Mouse (Mus musculus) forebrain, postnatal 0 days (tissue): ENCODE measurements at regions not wholly inside any gene's neighbourhood (a gene's known extent, or its start where the extent isn't known, plus 50 kb on each side); places are given as distances from the start of the nearest gene placed in this dataset.

Experiments
- ATAC-seq: fragments of 200-750 bp; cut with Nextera tagmentation; 2 replicates; pipeline ENCODE4 v1.8.0; 2017; ENCODE audit warnings: mild to moderate bottlenecking, moderate library complexity
- DNase-seq: peaks from one replicate; pipeline ENCODE4 v3.0.0-alpha.2; 2015
- H3K27ac ChIP-seq: fragments of 300-500 bp; sonication (generic); 2 replicates; pipeline ENCODE4 v1.5.1; 2014; ENCODE audit warnings: low read depth, mild to moderate bottlenecking, antibody characterized with exemption, low read length, moderate library complexity, mixed read lengths
- H3K27me3 ChIP-seq: fragments of 300-500 bp; sonication (generic); 2 replicates; pipeline ENCODE4 v1.6.1; 2014; ENCODE audit warnings: mild to moderate bottlenecking, low read length, mixed read lengths; ENCODE audit not compliant: insufficient read depth
- H3K36me3 ChIP-seq: fragments of 300-500 bp; sonication (generic); 2 replicates; pipeline ENCODE4 v1.6.1; 2014; ENCODE audit warnings: mild to moderate bottlenecking, moderate library complexity; ENCODE audit not compliant: insufficient read depth
- H3K4me1 ChIP-seq: fragments of 300-500 bp; sonication (generic); 2 replicates; pipeline ENCODE4 v1.6.1; 2014; ENCODE audit warnings: antibody characterized with exemption; ENCODE audit not compliant: insufficient read depth
- H3K4me2 ChIP-seq: fragments of 300-500 bp; sonication (generic); 2 replicates; pipeline ENCODE4 v1.6.1; 2014; ENCODE audit warnings: low read depth, mild to moderate bottlenecking, moderate library complexity
- H3K4me3 ChIP-seq: fragments of 300-500 bp; sonication (generic); 2 replicates; pipeline ENCODE4 v1.5.1; 2014; ENCODE audit warnings: low read depth, low read length, mixed read lengths
- H3K9ac ChIP-seq: fragments of 300-500 bp; sonication (generic); 2 replicates; pipeline ENCODE4 v1.6.1; 2014; ENCODE audit warnings: mild to moderate bottlenecking
- H3K9me3 ChIP-seq: fragments of 300-500 bp; sonication (generic); 2 replicates; pipeline ENCODE4 v1.6.1; 2016; ENCODE audit warnings: low read length
- CTCF ChIP-seq: sonication (generic); IDR thresholded peaks from 2 replicates; pipeline ENCODE4 v1.5.1; 2016; ENCODE audit warnings: antibody characterized with exemption, control low read depth, low read depth
- WGBS: fragments of 180-500 bp; shearing (Covaris S2); extraction: QIAGEN DNeasy Blood & Tissue Kit; methylation state at CpG from one replicate; pipeline ENCODE4 v1.1.7; 2014; 5-methylcytosine and 5-hydroxymethylcytosine counted together

DNA sequence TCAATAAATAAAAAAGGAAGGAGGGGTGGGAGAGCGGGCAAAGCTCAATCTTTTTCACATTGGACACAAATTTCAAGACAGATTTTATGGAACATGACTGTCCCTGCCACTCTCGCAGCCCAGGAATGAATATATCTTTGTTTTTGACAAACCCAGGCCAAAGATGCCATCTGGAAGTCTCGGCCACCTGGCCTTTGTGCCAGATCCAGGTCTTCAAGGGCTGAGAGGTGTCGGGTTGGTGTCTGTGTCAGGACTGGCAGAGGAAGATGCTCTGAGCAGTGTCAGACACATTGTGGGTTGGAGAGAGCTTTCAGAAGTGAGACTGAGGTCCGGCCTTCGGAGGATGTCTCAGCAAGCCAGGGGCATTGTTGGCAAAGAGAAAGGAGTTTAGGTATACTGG lies 75.3 kb downstream of the Rhob start:
- H3K27ac ChIP-seq = no peak overlapping the region
- H3K9me3 ChIP-seq = no peaks in the 10 kb centered on the region
- WGBS = 88% methylated on average over 6 of the region's 6 CpGs
- DNase-seq = no peak
- no peak for TF ChIP-seq CTCF
- no peaks in the 10 kb centered on the region for H3K27me3 ChIP-seq
- ATAC-seq = no peak
- no peak overlapping the region for H3K4me3 ChIP-seq
- no peak overlapping the region for H3K4me2 ChIP-seq
- H3K9ac ChIP-seq = no peak overlapping the region
- no peaks in the 10 kb centered on the region for H3K36me3 ChIP-seq
- H3K4me1 ChIP-seq = no peaks in the 10 kb centered on the region

DNA sequence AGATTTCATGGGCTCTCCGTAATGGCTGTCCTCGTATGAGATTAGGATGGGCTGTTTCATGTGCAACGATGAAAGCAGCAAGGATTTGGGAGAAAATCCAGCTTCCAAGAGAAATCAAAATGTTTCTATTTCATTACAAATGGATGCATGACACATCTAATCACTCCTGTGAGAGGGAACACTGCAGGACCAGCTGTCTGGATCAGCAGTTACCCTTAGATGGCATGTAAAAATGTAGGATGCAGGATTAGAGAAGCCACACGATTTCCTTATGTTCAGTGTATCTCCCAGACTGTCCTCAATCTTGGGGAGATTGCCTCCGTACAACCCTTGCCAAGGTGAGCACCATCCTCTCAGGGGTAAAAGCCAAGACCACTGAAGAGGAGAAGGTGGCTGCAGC lies 77.1 kb downstream of the Rhob start:
- H3K9me3 ChIP-seq = no peaks in the 10 kb centered on the region
- DNase-seq (no peak), ATAC-seq (no peak; the same call in 1 of the 2 replicates)
- no peaks in the 10 kb centered on the region for H3K4me1 ChIP-seq
- WGBS = 68% methylated on average over 5 of the region's 5 CpGs
- H3K27me3 ChIP-seq = no peaks in the 10 kb centered on the region
- no peak overlapping the region for H3K27ac ChIP-seq
- H3K36me3 ChIP-seq = no peaks in the 10 kb centered on the region
- H3K4me3 ChIP-seq = no peak overlapping the region
- TF ChIP-seq CTCF = no peak
- no peak overlapping the region for H3K4me2 ChIP-seq
- no peak overlapping the region for H3K9ac ChIP-seq

DNA sequence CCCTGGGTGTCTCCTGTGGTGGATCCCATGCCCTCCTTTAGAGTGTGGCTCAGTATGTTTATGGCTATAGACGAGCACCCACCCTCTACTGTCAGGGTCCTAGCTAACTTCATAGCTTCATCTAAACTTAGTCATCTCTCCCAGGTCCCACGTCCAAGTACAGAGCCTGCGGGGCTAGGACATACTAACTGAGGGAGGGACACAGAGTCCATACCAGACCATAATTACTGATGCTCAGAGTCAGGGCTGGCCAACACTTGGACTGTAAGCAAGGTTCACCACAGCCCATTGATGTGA lies 78.6 kb downstream of the Rhob start:
- whole genome bisulfite sequencing = 96% methylated on average over 3 of the region's 3 CpGs

DNA sequence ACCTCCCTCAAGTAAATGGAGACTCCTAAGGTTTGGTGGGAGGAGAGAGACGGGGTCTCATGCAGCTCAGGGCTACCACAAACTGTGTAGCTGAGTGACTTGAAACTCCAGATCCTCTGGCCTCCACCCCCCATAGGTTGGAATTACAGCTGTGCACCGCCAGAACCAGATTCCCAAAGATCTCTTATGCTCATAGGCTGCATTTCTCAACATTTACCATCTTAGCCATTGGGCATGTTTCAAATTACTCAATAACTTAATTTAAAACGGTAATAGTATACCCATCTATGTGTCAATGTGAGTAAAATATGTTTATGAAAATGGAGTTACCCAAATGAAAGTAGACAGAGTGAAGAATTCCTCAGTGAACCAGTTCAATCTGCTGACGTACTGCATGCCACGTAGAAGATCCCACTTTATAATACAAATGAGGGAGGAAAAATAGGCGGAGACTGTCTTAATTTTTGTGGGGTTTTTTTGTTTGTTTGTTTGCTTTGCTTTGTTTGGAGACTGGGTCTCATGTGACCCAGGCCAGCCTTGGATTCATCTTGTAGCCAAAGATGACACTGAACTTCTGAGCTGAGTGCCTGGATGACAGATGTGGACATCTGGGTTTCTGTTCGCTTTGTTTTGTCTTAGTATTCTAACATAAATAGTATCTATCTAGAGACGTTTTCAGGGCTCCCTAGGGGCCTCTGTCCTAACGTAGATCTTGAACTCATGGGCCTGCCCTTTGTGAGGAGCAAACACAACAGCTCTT lies 79.1 kb downstream of the Rhob start:
- H3K4me2 ChIP-seq = no peak overlapping the region
- DNase-seq = no peak
- no peak overlapping the region for H3K9ac ChIP-seq
- H3K27ac ChIP-seq = no peak overlapping the region
- no peak overlapping the region for H3K4me3 ChIP-seq
- no peaks in the 10 kb centered on the region for H3K9me3 ChIP-seq
- 81% methylated on average over 9 of the region's 9 CpGs for WGBS
- no peak for TF ChIP-seq CTCF
- H3K27me3 ChIP-seq = no peaks in the 10 kb centered on the region
- H3K4me1 ChIP-seq = no peaks in the 10 kb centered on the region
- ATAC-seq = no peak
- no peaks in the 10 kb centered on the region for H3K36me3 ChIP-seq

More for the DNA sequence above, 78.6 kb downstream of the Rhob start:
- Histone ChIP-seq H3K27me3 (no peaks in the 10 kb centered on the region), H3K4me3 (no peak overlapping the region), H3K36me3 (no peaks in the 10 kb centered on the region), H3K4me2 (no peak overlapping the region), H3K9me3 (no peaks in the 10 kb centered on the region), H3K27ac (no peak overlapping the region), H3K9ac (no peak overlapping the region), H3K4me1 (no peaks in the 10 kb centered on the region)
- DNase-seq (no peak), ATAC-seq (no peak)
- TF ChIP-seq CTCF = no peak

DNA sequence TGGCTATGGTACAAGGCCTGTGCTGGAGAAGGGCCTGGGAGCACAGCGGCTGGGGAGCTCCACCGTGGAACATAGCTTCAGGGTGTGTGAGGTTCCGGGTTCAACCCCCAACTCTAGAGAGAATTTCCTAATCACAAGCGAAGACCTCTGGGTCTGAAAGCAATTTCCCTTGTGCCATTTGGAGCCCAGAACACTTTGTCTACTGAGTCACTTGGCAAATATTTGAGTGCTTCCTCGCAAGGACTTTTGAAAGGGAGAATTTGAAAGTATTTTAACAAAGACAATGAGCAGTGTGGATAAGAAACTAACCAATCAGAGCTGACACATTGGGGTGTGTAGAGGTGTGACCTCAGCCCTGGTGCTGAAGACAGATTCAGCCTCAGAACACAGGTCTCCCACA lies 80.9 kb downstream of the Rhob start:
- H3K4me3 ChIP-seq = no peak overlapping the region
- WGBS = 86% methylated on average over 5 of the region's 5 CpGs
- H3K4me2 ChIP-seq = no peak overlapping the region
- no peak for DNase-seq
- no peak overlapping the region for H3K9ac ChIP-seq
- TF ChIP-seq CTCF = no peak
- H3K27me3 ChIP-seq = no peaks in the 10 kb centered on the region
- no peaks in the 10 kb centered on the region for H3K4me1 ChIP-seq
- no peaks in the 10 kb centered on the region for H3K36me3 ChIP-seq
- no peak for ATAC-seq
- no peaks in the 10 kb centered on the region for H3K9me3 ChIP-seq
- H3K27ac ChIP-seq = no peak overlapping the region

DNA sequence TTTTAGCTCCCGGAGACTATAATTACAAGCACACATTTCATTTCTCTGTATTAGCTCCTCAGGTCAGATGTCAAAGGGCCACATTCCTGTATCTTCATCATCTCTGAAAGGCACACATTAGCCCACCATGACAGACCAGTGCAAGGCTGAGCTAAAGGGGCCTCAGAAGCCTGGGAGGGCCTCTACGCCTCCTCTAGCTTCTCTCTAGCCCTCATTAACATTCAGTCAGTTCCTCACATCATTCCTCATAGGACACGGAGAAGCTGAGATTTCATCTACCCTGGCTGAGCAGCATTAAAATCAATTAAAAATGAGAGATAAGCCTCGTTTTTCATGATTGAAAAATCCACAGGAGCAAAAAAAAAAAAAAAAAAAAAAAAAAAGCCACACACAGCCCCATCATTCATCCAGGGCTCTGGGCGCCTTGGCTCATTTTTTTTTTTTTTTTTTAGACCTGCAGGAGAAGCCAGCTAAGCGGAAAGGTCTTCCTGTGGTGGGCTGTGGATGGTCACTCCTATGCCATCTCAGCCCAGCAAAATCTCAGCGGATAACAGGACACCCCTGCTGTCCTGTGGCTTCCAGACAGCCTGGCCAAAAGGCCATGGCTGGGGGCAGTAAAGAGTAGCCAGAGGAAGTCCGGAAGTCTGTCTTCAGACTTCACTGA lies 82.5 kb downstream of the Rhob start:
- Histone ChIP-seq H3K4me3 (no peak overlapping the region), H3K4me2 (no peak overlapping the region), H3K36me3 (no peaks in the 10 kb centered on the region), H3K9ac (no peak overlapping the region), H3K4me1 (no peaks in the 10 kb centered on the region), H3K27me3 (no peaks in the 10 kb centered on the region), H3K9me3 (no peaks in the 10 kb centered on the region), H3K27ac (no peak overlapping the region)
- TF ChIP-seq CTCF = no peak
- WGBS = 70% methylated on average over 8 of the region's 8 CpGs
- ATAC-seq = no peak
- DNase-seq = no peak

DNA sequence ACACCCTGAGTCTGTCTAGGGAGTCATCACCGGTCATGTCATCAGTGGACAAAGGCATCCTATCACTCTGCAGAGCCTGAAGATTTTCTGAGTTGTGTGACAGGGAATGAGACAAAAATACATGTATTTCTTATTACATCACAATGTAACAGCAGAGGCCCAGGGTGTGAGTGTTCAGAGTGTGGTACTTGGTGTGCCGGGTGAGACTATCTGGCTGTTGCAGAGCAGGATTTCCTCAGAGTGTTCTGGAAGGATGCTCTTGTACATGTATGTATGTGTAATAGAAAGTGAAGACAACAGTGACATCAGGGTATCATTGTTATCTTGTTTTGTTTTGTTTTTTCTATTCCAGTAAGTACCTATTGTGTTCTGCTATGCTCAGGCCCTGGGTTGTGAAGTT lies 87.7 kb downstream of the Rhob start:
- DNase-seq (no peak), ATAC-seq (no peak)
- no peak overlapping the region for H3K9ac ChIP-seq
- no peak overlapping the region for H3K27ac ChIP-seq
- no peaks in the 10 kb centered on the region for H3K9me3 ChIP-seq
- no peaks in the 10 kb centered on the region for H3K4me1 ChIP-seq
- TF ChIP-seq CTCF = no peak
- no peak overlapping the region for H3K4me2 ChIP-seq
- H3K4me3 ChIP-seq = no peak overlapping the region
- 95% methylated on average over 2 of the region's 2 CpGs for WGBS
- no peaks in the 10 kb centered on the region for H3K27me3 ChIP-seq
- H3K36me3 ChIP-seq = no peaks in the 10 kb centered on the region
